Mouse (Mus musculus) layer of hippocampus, adult 2 months (tissue): Measurements from ENCODE around the gene Tmem125. TPM values are rescaled to one million over a fixed set of nuclear protein-coding genes. Genes with fewer than 3 reads are reported as not detected.

Experiments
- DNase-seq, 2 experiments: peaks; one replicate each; pipeline ENCODE4 v3.0.0; 2022; ENCODE audit warnings: low spot score in 2 of 2
- H3K27ac ChIP-seq: fragments of 200-600 bp; 2 replicates; pipeline ENCODE4 v1.8.1; 2022
- H3K4me3 ChIP-seq: fragments of 200-600 bp; 2 replicates; pipeline ENCODE4 v1.8.1; 2022; ENCODE audit warnings: mild to moderate bottlenecking
- CTCF ChIP-seq: fragments of 200-600 bp; conservative IDR thresholded peaks from 2 replicates; pipeline ENCODE4 v1.8.1; 2022; ENCODE audit warnings: antibody characterized with exemption, mild to moderate bottlenecking, moderate library complexity
- long read RNA-seq, 2 experiments: library from polyadenylated mRNA; stranded (forward); transcript quantifications; one replicate each; pipeline ENCODE4 v2.0.0; 2021; ENCODE audit warnings: borderline mapping rate in 2 of 2
- total RNA-seq, 2 experiments: library from RNA; stranded (reverse); gene quantifications; 2 replicates each; pipeline ENCODE4 v1.2.3; 2021

Gene Tmem125
- total RNA-seq = 1 to 10 TPM; 5.7 to 6.1 TPM
- long read RNA-seq, experiment 1, transcript Tmem125-203 (2 exons, 717 nt) = major isoform, 7 of 8 reads
- long read RNA-seq, experiment 1, partial matches to known transcripts = 0 of 8 reads
- long read RNA-seq, experiment 1, other reads (novel, unspliced or antisense) = 0 of 8 reads
- long read RNA-seq, experiment 2, partial matches to known transcripts = 0 of 2 reads
- long read RNA-seq, experiment 2, other reads (novel, unspliced or antisense) = 1 of 2 reads

GRCm38 (mm10) chr4:118543592-118544260 lies at the start of gene Tmem125:
Tmem125 (minus strand) TSS chr4:118544044.
- Histone ChIP-seq H3K4me3 (peak within 1 kb of the TSS; percentile 20), H3K27ac (peak within 1 kb of the TSS; percentile 78)
- peak in 1 of 2 experiments; percentile 26 for DNase-seq
- TF ChIP-seq CTCF = no peak

GRCm38 (mm10) chr4:118589733-118590130 lies 45.9 kb upstream of the Tmem125 start:
- Histone ChIP-seq H3K4me3 (no peak overlapping the region), H3K27ac (no peak overlapping the region)
- TF ChIP-seq CTCF = no peak
- no peak for DNase-seq

- TF ChIP-seq CTCF = no peak
- no peak overlapping the region for H3K4me3 ChIP-seq
- no peak overlapping the region for H3K27ac ChIP-seq
- DNase-seq = no peak
Observed at GRCm38 (mm10) chr4:118589053-118589732, 45.3 kb upstream of the Tmem125 start.

GRCm38 (mm10) chr4:118582629-118583028 lies 38.8 kb upstream of the Tmem125 start:
- no peak for DNase-seq
- H3K27ac ChIP-seq = no peak overlapping the region
- TF ChIP-seq CTCF = peak; percentile 49
- no peak overlapping the region for H3K4me3 ChIP-seq

GRCm38 (mm10) chr4:118581508-118581907 lies 37.7 kb upstream of the Tmem125 start:
- no peak overlapping the region for H3K27ac ChIP-seq
- TF ChIP-seq CTCF = no peak
- no peak overlapping the region for H3K4me3 ChIP-seq
- no peak for DNase-seq

GRCm38 (mm10) chr4:118579313-118579712 lies 35.5 kb upstream of the Tmem125 start:
- DNase-seq = peak; percentile 26 to 67
- H3K4me3 ChIP-seq = no peak overlapping the region
- TF ChIP-seq CTCF = peak; percentile 86
- no peak overlapping the region for H3K27ac ChIP-seq

- peak; percentile 85 to 95 for DNase-seq
- no peak overlapping the region for H3K27ac ChIP-seq
- H3K4me3 ChIP-seq = no peak overlapping the region
- peak; percentile 97 for TF ChIP-seq CTCF
Observed at GRCm38 (mm10) chr4:118576097-118576496, 32.3 kb upstream of the Tmem125 start.

- Histone ChIP-seq H3K27ac (no peak overlapping the region), H3K4me3 (no peak overlapping the region)
- peak; percentile 29 to 40 for DNase-seq
- TF ChIP-seq CTCF = no peak
Observed at GRCm38 (mm10) chr4:118571441-118571840, 27.6 kb upstream of the Tmem125 start.

- DNase-seq = no peak
- no peak for TF ChIP-seq CTCF
- H3K4me3 ChIP-seq = no peak overlapping the region
- no peak overlapping the region for H3K27ac ChIP-seq
Observed at GRCm38 (mm10) chr4:118569320-118569719, 25.5 kb upstream of the Tmem125 start.

- TF ChIP-seq CTCF = no peak
- Histone ChIP-seq H3K27ac (no peak overlapping the region), H3K4me3 (no peak overlapping the region)
- DNase-seq = no peak
Observed at GRCm38 (mm10) chr4:118568709-118569108, 24.9 kb upstream of the Tmem125 start.

GRCm38 (mm10) chr4:118566161-118566676 lies 22.4 kb upstream of the Tmem125 start:
- Histone ChIP-seq H3K4me3 (no peak overlapping the region), H3K27ac (no peak overlapping the region)
- peak; percentile 44 to 73 for DNase-seq
- peak; percentile 99; the same call in 1 of the 2 replicates for TF ChIP-seq CTCF

GRCm38 (mm10) chr4:118564926-118565279 lies 21.1 kb upstream of the Tmem125 start:
- TF ChIP-seq CTCF = no peak
- H3K4me3 ChIP-seq = no peak overlapping the region
- H3K27ac ChIP-seq = no peak overlapping the region
- no peak for DNase-seq
